Mouse (Mus musculus) forebrain, postnatal 0 days (tissue): ENCODE data around the gene 1520401A03Rik. TPM values are rescaled to one million over a fixed set of nuclear protein-coding genes. Genes with fewer than 3 reads are reported as not detected.
"Not testable (repeated sequence)": the region's sequence is repeated elsewhere in the genome, so short reads cannot be mapped to it uniquely, and the experiment has no call there.

Experiments
- ATAC-seq: fragments of 200-750 bp; cut with Nextera tagmentation; 2 replicates; pipeline ENCODE4 v1.8.0; 2017; ENCODE audit warnings: mild to moderate bottlenecking, moderate library complexity
- DNase-seq: peaks from one replicate; pipeline ENCODE4 v3.0.0-alpha.2; 2015
- H3K27ac ChIP-seq: fragments of 300-500 bp; sonication (generic); 2 replicates; pipeline ENCODE4 v1.5.1; 2014; ENCODE audit warnings: low read depth, mild to moderate bottlenecking, antibody characterized with exemption, low read length, moderate library complexity, mixed read lengths
- H3K27me3 ChIP-seq: fragments of 300-500 bp; sonication (generic); 2 replicates; pipeline ENCODE4 v1.6.1; 2014; ENCODE audit warnings: mild to moderate bottlenecking, low read length, mixed read lengths; ENCODE audit not compliant: insufficient read depth
- H3K36me3 ChIP-seq: fragments of 300-500 bp; sonication (generic); 2 replicates; pipeline ENCODE4 v1.6.1; 2014; ENCODE audit warnings: mild to moderate bottlenecking, moderate library complexity; ENCODE audit not compliant: insufficient read depth
- H3K4me1 ChIP-seq: fragments of 300-500 bp; sonication (generic); 2 replicates; pipeline ENCODE4 v1.6.1; 2014; ENCODE audit warnings: antibody characterized with exemption; ENCODE audit not compliant: insufficient read depth
- H3K4me2 ChIP-seq: fragments of 300-500 bp; sonication (generic); 2 replicates; pipeline ENCODE4 v1.6.1; 2014; ENCODE audit warnings: low read depth, mild to moderate bottlenecking, moderate library complexity
- H3K4me3 ChIP-seq: fragments of 300-500 bp; sonication (generic); 2 replicates; pipeline ENCODE4 v1.5.1; 2014; ENCODE audit warnings: low read depth, low read length, mixed read lengths
- H3K9ac ChIP-seq: fragments of 300-500 bp; sonication (generic); 2 replicates; pipeline ENCODE4 v1.6.1; 2014; ENCODE audit warnings: mild to moderate bottlenecking
- H3K9me3 ChIP-seq: fragments of 300-500 bp; sonication (generic); 2 replicates; pipeline ENCODE4 v1.6.1; 2016; ENCODE audit warnings: low read length
- CTCF ChIP-seq: sonication (generic); IDR thresholded peaks from 2 replicates; pipeline ENCODE4 v1.5.1; 2016; ENCODE audit warnings: antibody characterized with exemption, control low read depth, low read depth
- WGBS: fragments of 180-500 bp; shearing (Covaris S2); extraction: QIAGEN DNeasy Blood & Tissue Kit; methylation state at CpG from one replicate; pipeline ENCODE4 v1.1.7; 2014; 5-methylcytosine and 5-hydroxymethylcytosine counted together
- polyA plus RNA-seq: library from polyadenylated mRNA; unstranded; fragments of >200 nt; fragmentation: Nextera tagmentation; extraction: Ambion mirVana; gene quantifications from 2 replicates; pipeline ENCODE4 v1.2.1, GENCODE M21; 2015
- total RNA-seq: library from RNA; depleted of rRNA; stranded (reverse); fragments of >200 nt; gene quantifications from 2 replicates; pipeline ENCODE4 v1.2.3, GENCODE M21; 2014; rRNA removed

The 1520401A03Rik gene
- total RNA-seq (not detected in 2 replicates), polyA plus RNA-seq (not detected in 2 replicates)

DNA sequence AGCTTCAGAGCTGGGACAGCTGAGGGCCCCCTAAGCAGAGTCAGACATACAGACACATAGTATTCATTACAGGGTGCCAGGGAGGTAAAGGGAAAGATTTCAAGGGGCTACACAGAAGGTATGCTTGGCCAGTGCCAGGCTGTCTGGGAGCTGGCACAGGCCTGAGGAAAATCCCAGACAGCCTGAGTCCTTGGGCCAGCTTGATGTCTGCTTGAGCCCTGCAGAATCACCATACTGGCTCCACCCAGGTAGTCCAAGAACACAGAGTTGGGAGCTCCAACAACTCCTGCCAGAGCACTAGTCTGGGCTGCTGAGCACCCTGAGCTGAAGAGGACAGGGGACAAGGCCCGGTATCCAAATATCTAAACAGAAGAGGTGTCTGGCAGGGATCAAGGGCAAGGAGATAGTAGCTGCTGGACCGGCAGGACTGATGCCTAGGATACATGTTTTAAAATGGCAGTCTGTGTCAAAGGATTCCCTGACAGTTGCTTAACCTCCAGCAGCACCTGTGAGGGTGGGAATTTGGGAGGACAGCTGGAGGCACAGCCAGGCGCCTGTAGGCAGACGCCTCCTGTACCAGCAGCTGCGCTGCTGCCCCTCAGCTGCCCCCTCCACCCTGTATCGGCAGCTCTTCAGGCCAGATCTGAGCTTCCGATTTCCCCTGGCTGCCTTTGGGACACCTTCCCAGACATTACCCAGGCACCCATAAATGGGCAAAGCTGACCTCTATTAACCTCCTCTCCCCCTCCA is at the start of gene 1520401A03Rik:
Gene 1520401A03Rik (minus strand): TSS at position 408 of the 750 bp plus-strand sequence.
- H3K9ac ChIP-seq, result no peak within 1 kb of the TSS
- H3K36me3 ChIP-seq, result no peaks in the 10 kb centered on the region
- no peak for TF ChIP-seq CTCF
- H3K27me3 ChIP-seq, result no peaks in the 10 kb centered on the region
- no peak within 1 kb of the TSS for H3K4me3 ChIP-seq
- H3K27ac ChIP-seq, result no peak within 1 kb of the TSS
- no peaks in the 10 kb centered on the region for H3K4me1 ChIP-seq
- ATAC-seq (no peak), DNase-seq (no peak)
- H3K4me2 ChIP-seq, result no peak within 1 kb of the TSS
- no peaks in the 10 kb centered on the region for H3K9me3 ChIP-seq
- 80% methylated on average over 7 of the region's 7 CpGs for WGBS

DNA sequence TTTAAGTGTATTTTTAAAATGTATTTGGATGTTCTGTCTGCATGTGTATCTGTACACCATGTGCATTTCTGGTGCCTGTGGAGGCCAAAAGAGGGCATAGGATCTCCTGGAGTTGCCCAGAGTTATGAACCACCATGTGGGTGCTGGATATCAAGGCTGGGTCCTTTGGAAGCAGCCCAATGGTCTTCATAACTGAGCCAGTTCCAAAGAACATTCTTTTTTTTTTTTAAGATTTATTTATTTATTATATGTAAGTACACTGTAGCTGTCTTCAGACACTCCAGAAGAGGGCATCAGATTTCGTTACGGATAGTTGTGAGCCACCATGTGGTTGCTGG is 49.6 kb upstream of the 1520401A03Rik start:
- Histone ChIP-seq H3K4me2 (peak overlapping the region; percentile 43), H3K4me3 (peak overlapping the region; percentile 85)
- H3K27ac ChIP-seq, H3K4me1 ChIP-seq, DNase-seq, ATAC-seq, H3K36me3 ChIP-seq, H3K27me3 ChIP-seq, H3K9me3 ChIP-seq, H3K9ac ChIP-seq: not testable (repeated sequence)
- WGBS, result 74% methylated on average over 2 of the region's 2 CpGs

DNA sequence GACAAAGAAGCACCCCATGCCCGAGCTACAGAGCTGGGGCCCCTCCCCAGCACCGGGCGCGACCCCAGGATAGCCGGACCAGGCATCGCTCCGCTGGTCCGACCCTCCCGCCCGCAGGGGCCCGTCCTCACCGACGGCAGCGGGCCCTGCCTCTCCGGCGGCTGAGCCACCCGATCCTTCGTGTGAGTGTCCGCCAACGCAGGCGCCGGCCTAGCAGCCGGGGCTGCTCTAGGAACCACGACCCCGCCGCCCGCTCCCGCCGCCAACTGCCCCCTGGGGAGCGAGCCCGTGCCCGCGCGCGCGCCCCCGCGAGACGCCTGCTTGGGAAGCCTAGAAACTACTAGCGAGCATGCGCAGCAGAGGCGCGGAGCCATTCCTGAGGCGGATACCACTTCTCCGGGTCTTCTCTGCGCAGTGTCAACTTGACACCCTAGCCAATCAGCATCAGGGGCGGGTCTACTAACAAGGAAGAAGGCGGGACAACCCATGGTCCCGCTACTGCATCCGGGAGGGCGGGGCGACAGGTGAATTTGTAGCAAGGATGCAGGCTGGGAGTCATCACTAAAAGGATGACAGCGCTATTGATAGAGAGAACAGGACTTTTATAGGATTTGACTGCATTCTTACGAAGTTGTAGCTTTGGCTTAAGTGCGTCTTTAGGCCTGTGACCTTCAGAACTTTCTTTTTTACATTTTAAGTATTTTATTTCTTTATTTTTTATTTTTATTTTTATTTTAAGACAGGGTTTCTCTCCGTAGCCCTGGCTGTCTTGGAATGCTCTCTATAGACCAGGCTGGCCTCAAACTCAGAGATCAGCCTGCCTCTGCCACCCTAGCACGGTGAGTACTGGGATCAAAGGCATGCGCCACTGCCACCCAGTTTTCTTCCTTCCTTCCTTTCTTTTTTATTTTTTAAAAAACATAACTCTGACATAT is 49.0 kb upstream of the 1520401A03Rik start, which contains the start of gene Flywch1:
Gene Flywch1 (minus strand): TSS at position 319 of the 935 bp plus-strand sequence.
- H3K36me3 ChIP-seq, result no peaks in the 10 kb centered on the region
- WGBS, result 3% methylated on average over 55 of the region's 58 CpGs
- H3K9ac ChIP-seq, result peak within 1 kb of the TSS; percentile 91
- no peaks in the 10 kb centered on the region for H3K9me3 ChIP-seq
- H3K4me1 ChIP-seq, result peaks cover 4% of the 10 kb centered on the region; the same call in 1 of the 2 replicates
- peak; percentile 18; the same call in 1 of the 2 replicates for TF ChIP-seq CTCF
- peak within 1 kb of the TSS; percentile 85 for H3K4me3 ChIP-seq
- peak within 1 kb of the TSS; percentile 69 for H3K4me2 ChIP-seq
- H3K27me3 ChIP-seq, result no peaks in the 10 kb centered on the region
- peak; percentile 98 for DNase-seq
- ATAC-seq, result peak; percentile 99
- peak within 1 kb of the TSS; percentile 84 for H3K27ac ChIP-seq

DNA sequence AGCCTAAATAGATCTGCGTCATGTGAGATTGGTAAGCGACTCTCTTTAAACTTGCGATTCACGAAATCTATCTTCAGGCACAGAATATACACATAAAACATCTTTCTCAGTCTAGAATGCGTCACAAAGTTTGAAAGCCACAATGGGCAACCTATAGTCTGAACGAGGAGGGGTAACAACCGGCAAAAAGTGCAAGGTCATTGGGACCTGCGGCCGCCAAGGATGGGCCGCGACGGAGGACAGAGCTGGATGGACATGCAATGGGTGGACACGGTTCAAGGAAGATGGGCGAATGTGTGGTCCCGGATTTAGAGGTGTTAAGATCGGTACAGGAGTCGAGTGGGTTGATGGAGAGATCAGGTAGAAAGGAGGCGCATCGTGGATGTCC is 48.3 kb upstream of the 1520401A03Rik start:
- Histone ChIP-seq H3K4me2 (peak overlapping the region; percentile 69), H3K27me3 (no peaks in the 10 kb centered on the region), H3K9me3 (no peaks in the 10 kb centered on the region), H3K4me3 (peak overlapping the region; percentile 85), H3K9ac (peak overlapping the region; percentile 91), H3K36me3 (no peaks in the 10 kb centered on the region), H3K4me1 (peaks cover 4% of the 10 kb centered on the region; the same call in 1 of the 2 replicates), H3K27ac (peak overlapping the region; percentile 84)
- no peak for DNase-seq
- WGBS, result under 1% methylated on average over 19 of the region's 19 CpGs
- no peak for ATAC-seq
- no peak for TF ChIP-seq CTCF

DNA sequence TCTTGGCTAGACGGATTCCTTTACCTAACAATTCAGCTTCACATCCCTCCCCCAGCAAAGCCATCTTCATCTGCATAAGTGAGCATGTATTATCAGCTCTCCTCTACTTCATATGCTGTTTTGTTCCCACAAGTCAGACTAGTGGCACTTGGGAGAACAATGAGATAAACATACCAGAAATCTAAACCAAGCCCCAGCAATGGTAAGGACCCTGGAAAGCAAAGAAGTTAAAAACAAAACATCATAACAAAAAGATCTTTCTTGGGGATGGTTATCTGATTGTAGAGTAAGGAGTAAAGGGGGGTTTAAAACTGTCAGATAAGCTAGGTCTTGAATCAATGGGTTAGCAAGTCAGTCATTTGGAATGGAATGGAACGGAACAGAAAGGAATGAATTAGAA is 47.9 kb upstream of the 1520401A03Rik start:
- DNase-seq, result no peak
- H3K9me3 ChIP-seq, result no peaks in the 10 kb centered on the region
- H3K27me3 ChIP-seq, result no peaks in the 10 kb centered on the region
- no peak for ATAC-seq
- no peaks in the 10 kb centered on the region for H3K36me3 ChIP-seq
- WGBS, result 4% methylated on average over 2 of the region's 2 CpGs
- peaks cover 4% of the 10 kb centered on the region; the same call in 1 of the 2 replicates for H3K4me1 ChIP-seq
- H3K4me3 ChIP-seq, result peak overlapping the region; percentile 85
- TF ChIP-seq CTCF, result no peak
- H3K9ac ChIP-seq, result peak overlapping the region; percentile 91
- H3K27ac ChIP-seq, result peak overlapping the region; percentile 84
- H3K4me2 ChIP-seq, result peak overlapping the region; percentile 69

DNA sequence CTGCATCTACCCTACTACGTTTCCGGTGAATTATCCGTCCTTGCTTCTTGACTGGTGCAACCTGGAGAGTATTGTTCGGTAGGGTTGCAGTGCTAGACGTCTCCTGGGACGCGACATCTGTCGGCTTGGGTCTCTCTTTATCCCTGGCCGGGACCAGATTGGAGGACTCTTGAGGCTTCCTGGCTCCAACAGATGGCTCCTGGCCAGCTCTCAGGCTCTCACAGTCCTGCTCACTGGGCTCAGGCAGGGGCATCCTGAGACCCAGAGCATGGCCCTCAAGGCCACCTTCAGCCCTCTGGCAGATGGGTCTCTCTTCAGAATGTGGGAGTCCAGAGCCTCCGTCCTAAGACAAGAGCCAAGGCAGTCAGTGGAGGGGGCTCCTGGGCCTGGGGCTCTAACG is 40.4 kb upstream of the 1520401A03Rik start:
- Histone ChIP-seq H3K9me3 (no peaks in the 10 kb centered on the region), H3K27ac (no peak overlapping the region), H3K4me2 (no peak overlapping the region), H3K27me3 (no peaks in the 10 kb centered on the region), H3K4me3 (no peak overlapping the region), H3K9ac (no peak overlapping the region), H3K36me3 (peaks cover 44% of the 10 kb centered on the region), H3K4me1 (no peaks in the 10 kb centered on the region)
- DNase-seq, result no peak
- TF ChIP-seq CTCF, result no peak
- WGBS, result 80% methylated on average over 11 of the region's 11 CpGs
- no peak for ATAC-seq
